Mouse (Mus musculus) neural tube, embryonic 11.5 days (tissue): ENCODE measurements around the gene Spry1. TPM values are rescaled to one million over a fixed set of nuclear protein-coding genes. Genes with fewer than 3 reads are reported as not detected.

Experiments used
- ATAC-seq: fragments of 200-750 bp; cut with Nextera tagmentation; 2 replicates; pipeline ENCODE4 v1.8.0; 2017; ENCODE audit warnings: moderate number of reproducible peaks, mild to moderate bottlenecking, moderate TSS enrichment, moderate library complexity; ENCODE audit not compliant: insufficient read depth, low FRiP score, low TSS enrichment
- DNase-seq: peaks from one replicate; pipeline ENCODE4 v3.0.0-alpha.2; 2015; ENCODE audit warnings: low spot score
- H3K27ac ChIP-seq: fragments of 300-500 bp; sonication (generic); 2 replicates; pipeline ENCODE4 v1.5.1; 2014; ENCODE audit warnings: low read depth, mild to moderate bottlenecking, low read length
- H3K27me3 ChIP-seq: fragments of 300-500 bp; sonication (generic); 2 replicates; pipeline ENCODE4 v1.6.1; 2014; ENCODE audit warnings: mild to moderate bottlenecking, low read length, mixed read lengths; ENCODE audit not compliant: control insufficient read depth, insufficient read depth
- H3K36me3 ChIP-seq: fragments of 300-500 bp; sonication (generic); 2 replicates; pipeline ENCODE4 v1.6.1; 2014; ENCODE audit warnings: mild to moderate bottlenecking, low read length, moderate library complexity, mixed read lengths; ENCODE audit not compliant: control insufficient read depth, insufficient read depth
- H3K4me1 ChIP-seq: fragments of 300-500 bp; sonication (generic); 2 replicates; pipeline ENCODE4 v1.6.1; 2014; ENCODE audit warnings: low read length, mixed read lengths; ENCODE audit not compliant: control insufficient read depth, insufficient read depth
- H3K4me2 ChIP-seq: fragments of 300-500 bp; sonication (generic); 2 replicates; pipeline ENCODE4 v1.6.1; 2014; ENCODE audit warnings: low read depth, mild to moderate bottlenecking, moderate library complexity
- H3K4me3 ChIP-seq: fragments of 300-500 bp; sonication (generic); 2 replicates; pipeline ENCODE4 v1.5.1; 2014; ENCODE audit warnings: low read depth, low read length
- H3K9ac ChIP-seq: fragments of 300-500 bp; sonication (generic); 2 replicates; pipeline ENCODE4 v1.6.1; 2014; ENCODE audit warnings: mild to moderate bottlenecking, low read length
- H3K9me3 ChIP-seq: fragments of 300-500 bp; sonication (generic); 2 replicates; pipeline ENCODE4 v1.6.1; 2016; ENCODE audit warnings: low read length; ENCODE audit not compliant: control insufficient read depth
- WGBS: fragments of 180-500 bp; shearing (Covaris S2); extraction: QIAGEN DNeasy Blood & Tissue Kit; methylation state at CpG from one replicate; pipeline ENCODE4 v1.1.7; 2014; 5-methylcytosine and 5-hydroxymethylcytosine counted together
- polyA plus RNA-seq: library from polyadenylated mRNA; unstranded; fragments of >200 nt; fragmentation: Nextera tagmentation; extraction: Ambion mirVana; gene quantifications from 2 replicates; pipeline ENCODE4 v1.2.1, GENCODE M21; 2014

Gene Spry1
- polyA plus RNA-seq, 1 experiment from 2014 or later = 8.1 TPM

- ATAC-seq (no peak), DNase-seq (no peak)
- no peak overlapping the region for H3K27ac ChIP-seq
- no peak overlapping the region for H3K9ac ChIP-seq
- no peaks in the 10 kb centered on the region for H3K4me1 ChIP-seq
- WGBS = 94% methylated on average over 10 of the region's 10 CpGs
- no peaks in the 10 kb centered on the region for H3K27me3 ChIP-seq
- no peaks in the 10 kb centered on the region for H3K9me3 ChIP-seq
- no peaks in the 10 kb centered on the region for H3K36me3 ChIP-seq
- H3K4me3 ChIP-seq = no peak overlapping the region
- H3K4me2 ChIP-seq = no peak overlapping the region
These were observed 33.9 kb upstream of the Spry1 start for GRCm38 (mm10) chr3:37605876-37606238.

GRCm38 (mm10) chr3:37608926-37609325, 30.8 kb upstream of the Spry1 start:
- Histone ChIP-seq H3K27me3 (no peaks in the 10 kb centered on the region), H3K9me3 (no peaks in the 10 kb centered on the region), H3K4me3 (no peak overlapping the region), H3K36me3 (no peaks in the 10 kb centered on the region), H3K27ac (no peak overlapping the region), H3K4me2 (no peak overlapping the region), H3K9ac (no peak overlapping the region), H3K4me1 (no peaks in the 10 kb centered on the region)
- WGBS = 87% methylated on average over 4 of the region's 4 CpGs
- ATAC-seq = no peak
- no peak for DNase-seq

- H3K27ac ChIP-seq = no peak overlapping the region
- DNase-seq (no peak), ATAC-seq (no peak)
- 88% methylated on average over 2 of the region's 2 CpGs for WGBS
- no peaks in the 10 kb centered on the region for H3K4me1 ChIP-seq
- H3K36me3 ChIP-seq = no peaks in the 10 kb centered on the region
- H3K4me2 ChIP-seq = no peak overlapping the region
- H3K4me3 ChIP-seq = no peak overlapping the region
- no peaks in the 10 kb centered on the region for H3K9me3 ChIP-seq
- H3K27me3 ChIP-seq = no peaks in the 10 kb centered on the region
- no peak overlapping the region for H3K9ac ChIP-seq
These were observed 29.1 kb upstream of the Spry1 start for GRCm38 (mm10) chr3:37610670-37611069.

- H3K36me3 ChIP-seq = no peaks in the 10 kb centered on the region
- DNase-seq = no peak
- H3K4me2 ChIP-seq = no peak overlapping the region
- ATAC-seq = no peak
- no peaks in the 10 kb centered on the region for H3K27me3 ChIP-seq
- H3K9ac ChIP-seq = no peak overlapping the region
- no peak overlapping the region for H3K4me3 ChIP-seq
- 76% methylated on average over 10 of the region's 10 CpGs for WGBS
- no peak overlapping the region for H3K27ac ChIP-seq
- H3K9me3 ChIP-seq = no peaks in the 10 kb centered on the region
- H3K4me1 ChIP-seq = no peaks in the 10 kb centered on the region
These were observed 26.0 kb upstream of the Spry1 start for GRCm38 (mm10) chr3:37613722-37614121.

- WGBS = 84% methylated on average over 10 of the region's 10 CpGs
- H3K4me2 ChIP-seq = no peak overlapping the region
- H3K9ac ChIP-seq = no peak overlapping the region
- no peak overlapping the region for H3K27ac ChIP-seq
- no peaks in the 10 kb centered on the region for H3K27me3 ChIP-seq
- no peak for ATAC-seq
- H3K4me3 ChIP-seq = no peak overlapping the region
- no peaks in the 10 kb centered on the region for H3K4me1 ChIP-seq
- no peaks in the 10 kb centered on the region for H3K9me3 ChIP-seq
- no peaks in the 10 kb centered on the region for H3K36me3 ChIP-seq
- no peak for DNase-seq
These were observed 24.7 kb upstream of the Spry1 start for GRCm38 (mm10) chr3:37614878-37615650.

- Histone ChIP-seq H3K4me2 (no peak overlapping the region), H3K9me3 (no peaks in the 10 kb centered on the region), H3K27me3 (no peaks in the 10 kb centered on the region), H3K4me1 (no peaks in the 10 kb centered on the region), H3K9ac (no peak overlapping the region), H3K4me3 (no peak overlapping the region), H3K27ac (no peak overlapping the region), H3K36me3 (no peaks in the 10 kb centered on the region)
- WGBS = 80% methylated on average over 21 of the region's 21 CpGs
- ATAC-seq (no peak), DNase-seq (no peak)
These were observed 22.9 kb upstream of the Spry1 start for GRCm38 (mm10) chr3:37616586-37617547.

- Histone ChIP-seq H3K4me2 (no peak overlapping the region), H3K27me3 (no peaks in the 10 kb centered on the region), H3K4me3 (no peak overlapping the region), H3K9me3 (no peaks in the 10 kb centered on the region), H3K4me1 (no peaks in the 10 kb centered on the region), H3K27ac (no peak overlapping the region), H3K36me3 (no peaks in the 10 kb centered on the region), H3K9ac (no peak overlapping the region)
- no peak for ATAC-seq
- WGBS = 75% methylated on average over 6 of the region's 6 CpGs
- no peak for DNase-seq
These were observed 7.5 kb upstream of the Spry1 start for GRCm38 (mm10) chr3:37632246-37632645.

- Histone ChIP-seq H3K9me3 (no peaks in the 10 kb centered on the region), H3K27ac (no peak overlapping the region), H3K4me1 (no peaks in the 10 kb centered on the region), H3K4me3 (no peak overlapping the region), H3K4me2 (no peak overlapping the region), H3K27me3 (no peaks in the 10 kb centered on the region), H3K9ac (no peak overlapping the region), H3K36me3 (no peaks in the 10 kb centered on the region)
- DNase-seq = no peak
- WGBS = 80% methylated on average over 3 of the region's 3 CpGs
- ATAC-seq = no peak
These were observed 7.0 kb upstream of the Spry1 start for GRCm38 (mm10) chr3:37632751-37633150.
